Mouse (Mus musculus) lung, postnatal 36 days (tissue): ENCODE measurements at regions not wholly inside any gene's neighbourhood (a gene's known extent, or its start where the extent isn't known, plus 50 kb on each side); places are given as distances from the start of the nearest gene placed in this dataset.
"Not testable (repeated sequence)": the region's sequence is repeated elsewhere in the genome, so short reads cannot be mapped to it uniquely, and the experiment has no call there.

Experiments used
- DNase-seq: peaks from one replicate; pipeline ENCODE4 v3.0.0; 2022; ENCODE audit warnings: mixed read lengths

DNA sequence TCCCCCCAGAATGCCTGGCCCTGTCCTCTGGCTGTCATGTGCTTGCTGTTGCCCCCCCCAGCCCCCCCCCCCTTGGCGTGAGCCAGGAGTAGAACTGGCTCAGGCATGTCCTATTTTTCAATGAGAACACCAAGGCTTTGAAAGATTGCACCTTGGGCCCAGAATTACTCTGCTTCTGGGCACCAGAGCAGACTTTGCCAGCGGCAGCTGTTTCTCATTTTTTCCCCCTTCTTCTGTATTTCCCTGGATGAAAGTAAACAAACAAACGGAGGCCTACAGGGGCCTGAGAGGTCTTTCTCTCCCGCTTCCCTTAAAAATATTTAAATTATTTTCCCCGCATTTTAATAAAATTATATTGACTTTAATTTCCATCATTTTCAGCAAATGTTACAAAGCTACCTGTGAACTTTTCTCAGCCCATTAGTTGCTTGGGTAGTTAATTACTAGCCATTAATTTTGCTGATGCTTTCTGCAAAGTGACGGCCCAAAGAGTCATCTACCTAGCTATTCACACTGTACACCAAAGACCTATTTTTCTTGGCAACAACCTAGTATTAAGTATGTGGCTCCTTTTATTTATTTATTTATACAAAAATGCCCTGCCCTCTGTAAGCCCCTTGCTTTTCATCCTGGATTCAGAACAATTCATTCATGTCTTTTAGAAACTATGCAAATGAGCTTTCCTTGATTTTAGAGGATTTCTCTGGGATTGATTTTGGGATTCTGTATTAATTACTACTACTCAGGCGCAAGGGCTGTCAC, 496.2 kb upstream of the Fam160b2 start:
- DNase-seq, result peak; percentile 6

DNA sequence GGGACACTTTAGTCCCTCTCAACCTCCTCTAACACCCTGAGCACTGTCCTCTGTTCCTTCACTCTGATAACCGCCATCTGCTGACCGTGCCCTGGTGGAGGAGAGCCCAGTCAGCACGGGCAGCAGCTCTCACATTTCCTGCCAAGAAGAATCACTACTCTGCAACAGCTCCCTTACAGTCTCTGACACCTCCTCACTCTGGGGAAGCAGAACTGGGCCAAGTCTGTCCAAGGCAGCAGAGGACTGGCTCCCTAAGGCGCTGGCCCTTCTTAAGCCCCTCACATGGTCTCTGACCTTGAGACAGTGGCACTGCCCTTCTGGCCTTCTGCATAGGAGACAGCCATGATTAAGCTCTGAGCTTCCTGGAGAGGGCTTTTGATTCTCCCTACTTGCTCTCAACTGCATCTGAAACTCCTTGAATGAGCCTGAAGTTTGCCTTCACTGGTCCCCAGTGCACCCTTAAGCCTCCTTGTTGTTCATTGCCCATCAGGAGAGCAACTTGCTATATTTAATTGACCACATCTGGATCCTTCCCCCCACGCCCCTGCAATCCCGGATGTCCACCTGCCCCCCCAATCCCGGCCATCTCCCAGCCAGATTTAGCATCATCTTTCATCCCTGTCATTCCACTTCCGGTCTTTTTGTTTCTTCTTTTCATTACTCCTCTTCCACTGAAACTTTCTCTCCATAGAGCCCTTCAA, 493.1 kb upstream of the Fam160b2 start:
- DNase-seq, result peak; percentile 47

DNA sequence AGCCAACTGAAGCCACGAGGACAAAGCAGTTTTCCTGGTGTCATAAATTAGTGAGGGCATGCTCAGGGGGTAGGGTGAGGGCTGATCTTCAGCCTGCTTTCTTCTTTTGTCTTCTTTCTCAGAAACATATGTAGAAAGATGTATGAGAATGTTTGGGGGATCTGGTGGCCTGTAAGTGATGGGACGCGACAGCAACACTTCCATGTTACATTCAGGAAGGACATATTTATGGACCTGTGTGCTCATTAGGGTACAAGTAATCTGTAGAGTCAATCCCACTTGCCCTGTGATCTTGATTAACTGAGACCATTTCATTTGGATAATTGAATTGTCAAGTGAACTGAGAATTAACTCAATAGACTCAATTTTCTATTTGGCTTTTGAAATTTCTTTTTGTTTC, 486.1 kb upstream of the Fam160b2 start:
- no peak for DNase-seq

DNA sequence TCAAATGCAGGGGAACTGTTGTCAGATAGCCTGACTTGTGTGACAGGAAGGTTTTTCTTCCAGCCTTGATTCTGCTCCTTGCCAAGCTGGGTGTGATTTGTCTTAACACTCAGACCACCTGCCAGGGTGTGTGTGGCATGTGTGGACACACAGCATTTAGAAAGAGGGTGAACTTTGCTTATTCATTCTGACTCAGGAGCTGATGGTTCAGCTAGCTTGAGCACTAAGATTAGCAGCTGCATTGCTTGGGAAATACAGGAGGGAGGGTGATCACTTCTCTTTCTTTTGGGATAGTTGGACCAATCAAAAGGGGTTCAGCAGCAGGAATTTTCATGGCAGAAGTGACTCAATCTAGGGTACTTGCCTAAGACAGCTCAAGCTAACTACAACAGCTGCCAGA, 482.7 kb upstream of the Fam160b2 start:
- DNase-seq, result no peak

DNA sequence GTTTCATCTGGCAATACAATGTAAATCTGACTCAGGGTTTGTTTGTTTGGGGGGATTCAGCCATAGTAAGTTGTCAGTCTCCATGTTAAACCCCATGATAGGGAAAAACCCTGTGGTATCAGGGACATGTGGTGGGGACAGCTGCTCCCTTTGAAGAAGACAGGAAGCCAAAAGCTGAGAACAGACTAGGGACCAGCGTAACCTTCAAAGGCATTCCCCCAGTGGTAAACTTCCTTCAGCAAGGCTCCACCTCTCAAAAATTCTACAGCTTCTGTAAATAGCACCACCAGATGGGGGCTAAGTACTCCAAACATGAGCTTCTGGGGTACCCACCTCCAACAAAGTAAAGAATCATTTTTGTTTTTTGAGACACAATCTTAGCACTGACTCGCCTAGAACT, 476.0 kb upstream of the Fam160b2 start:
- no peak for DNase-seq

DNA sequence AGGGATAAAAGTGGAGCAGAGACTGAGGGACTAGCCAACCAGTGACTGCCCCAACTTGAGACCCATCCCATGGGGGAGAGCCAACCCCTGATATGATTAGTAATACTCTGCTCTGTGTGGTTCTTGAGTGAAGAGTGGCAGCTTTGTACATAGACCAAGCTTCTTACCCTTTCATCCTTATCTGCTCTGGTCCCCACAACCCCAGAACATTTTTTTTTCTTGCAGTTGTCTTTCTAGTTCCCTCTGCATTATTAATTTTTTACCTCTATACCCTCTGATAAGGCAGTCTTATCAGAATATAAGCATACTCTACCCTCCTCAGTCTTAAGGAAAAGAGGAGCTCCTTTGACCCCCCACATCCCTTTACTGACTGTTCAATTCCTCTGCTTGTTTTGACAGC, 474.4 kb upstream of the Fam160b2 start:
- DNase-seq, result no peak

DNA sequence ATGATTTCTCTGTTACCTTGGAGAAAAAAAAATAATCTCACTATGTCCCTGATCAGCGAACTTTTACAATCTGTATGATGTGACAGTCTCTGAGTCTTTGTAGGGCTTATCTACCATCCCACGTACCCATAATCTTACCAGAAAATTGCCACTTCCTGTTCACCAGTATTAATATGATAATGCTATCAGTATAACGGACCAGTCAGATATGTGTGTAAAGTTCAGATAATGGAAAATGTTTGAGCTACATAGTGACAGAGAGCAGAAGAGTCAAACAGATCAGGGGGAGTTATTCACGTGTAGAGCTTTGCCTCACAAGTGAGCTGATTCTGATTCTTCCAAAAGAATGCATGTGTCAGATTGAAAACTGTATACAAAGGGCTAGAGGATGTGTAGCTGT, 466.0 kb upstream of the Fam160b2 start:
- no peak for DNase-seq

DNA sequence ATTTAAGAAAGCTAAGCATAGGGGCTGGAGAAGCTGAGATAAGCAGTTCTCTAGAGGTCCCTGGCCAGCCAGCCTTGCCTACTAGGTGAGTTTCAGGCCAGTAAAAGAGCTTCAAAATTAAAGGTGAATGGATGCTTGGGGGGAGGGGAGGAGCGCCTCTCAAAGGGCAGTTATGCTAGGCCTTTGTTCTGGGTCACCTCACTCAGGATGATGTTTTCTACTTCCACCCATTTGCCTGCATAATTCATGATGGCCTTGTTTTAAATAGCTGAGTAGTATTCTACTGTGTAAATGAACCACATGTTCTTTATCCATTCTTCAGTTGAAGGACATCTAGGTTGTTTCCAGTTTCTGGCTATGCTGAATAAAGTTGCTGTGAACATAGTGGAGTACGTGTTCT, 457.0 kb upstream of the Fam160b2 start:
- no peak for DNase-seq

DNA sequence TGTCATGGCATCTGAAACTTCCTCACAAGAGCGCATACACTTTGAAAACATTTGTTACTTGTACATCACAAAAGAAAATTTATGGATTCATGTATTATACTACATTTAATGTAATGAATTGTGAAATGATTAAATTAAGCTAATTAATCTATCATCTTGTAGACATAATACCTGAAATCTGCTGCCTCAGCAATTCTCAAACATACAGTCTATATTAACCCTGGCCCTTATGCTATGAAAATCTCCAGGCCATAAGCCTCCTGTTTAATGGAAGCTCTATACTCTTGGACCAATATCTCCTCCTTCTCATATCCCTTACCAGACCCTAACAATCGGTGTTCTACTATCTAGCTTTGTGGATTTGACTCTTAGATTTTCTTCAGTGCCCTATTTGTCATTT, 455.8 kb upstream of the Fam160b2 start:
- no peak for DNase-seq

DNA sequence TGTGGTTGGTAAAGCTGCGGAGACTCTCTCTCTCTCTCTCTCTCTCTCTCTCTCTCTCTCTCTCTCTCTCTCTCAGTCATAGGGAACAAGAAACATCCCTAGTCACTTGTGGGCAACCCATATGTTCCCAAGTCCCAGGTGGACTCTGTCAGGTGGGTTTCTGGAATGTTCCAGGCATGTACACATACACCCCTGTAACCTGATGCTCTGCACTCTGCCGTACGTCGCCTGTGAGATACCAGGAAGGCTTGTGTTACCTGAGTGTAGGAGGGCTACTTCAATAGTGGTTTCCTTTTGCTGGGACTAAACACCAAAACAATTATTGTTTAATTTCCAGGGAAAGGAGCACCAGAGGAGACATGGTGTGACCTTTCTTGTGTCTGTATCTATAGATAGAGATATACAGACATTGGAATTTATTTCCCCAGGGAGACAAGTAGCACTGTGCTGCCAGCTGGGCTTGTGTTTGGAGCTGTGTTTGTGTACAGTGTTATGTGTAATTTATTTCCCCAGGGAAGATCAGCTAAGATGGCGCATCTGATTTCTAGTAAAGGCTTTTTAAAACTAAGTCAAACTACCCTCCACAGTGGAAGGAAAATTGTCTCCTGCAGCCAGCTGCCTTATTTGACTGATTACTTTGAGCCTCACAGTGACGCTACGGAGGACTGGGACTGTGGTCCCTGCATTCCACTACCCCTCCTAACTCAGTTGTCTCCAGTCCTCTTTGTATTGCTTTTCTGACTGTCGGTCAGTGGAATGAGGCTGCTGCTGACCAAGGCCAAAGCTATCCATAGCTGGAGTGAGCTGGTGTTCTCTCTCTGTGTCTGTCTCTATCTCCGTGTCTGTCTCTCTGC, 454.4 kb upstream of the Fam160b2 start:
- DNase-seq, result no peak

DNA sequence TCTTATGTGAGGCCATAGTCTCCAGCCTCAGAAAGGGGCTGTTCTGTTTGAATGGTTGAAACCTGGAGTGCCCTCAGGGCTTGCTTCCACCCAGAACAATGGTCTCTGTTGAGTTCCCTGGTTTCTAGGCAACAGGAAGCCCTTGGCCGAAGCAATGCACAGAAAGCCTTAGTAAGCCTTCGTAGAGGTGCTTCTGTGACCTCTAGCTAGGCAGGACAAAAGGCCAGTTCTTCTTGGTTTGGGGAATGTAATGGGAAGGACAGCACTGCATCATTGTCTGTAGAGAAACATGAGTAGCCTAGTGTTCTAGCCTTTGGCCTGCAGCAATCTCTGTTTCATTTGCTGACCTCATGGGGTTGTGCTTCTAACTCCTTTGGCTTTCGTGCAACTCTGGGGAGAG, 447.5 kb upstream of the Fam160b2 start:
- DNase-seq, result no peak

DNA sequence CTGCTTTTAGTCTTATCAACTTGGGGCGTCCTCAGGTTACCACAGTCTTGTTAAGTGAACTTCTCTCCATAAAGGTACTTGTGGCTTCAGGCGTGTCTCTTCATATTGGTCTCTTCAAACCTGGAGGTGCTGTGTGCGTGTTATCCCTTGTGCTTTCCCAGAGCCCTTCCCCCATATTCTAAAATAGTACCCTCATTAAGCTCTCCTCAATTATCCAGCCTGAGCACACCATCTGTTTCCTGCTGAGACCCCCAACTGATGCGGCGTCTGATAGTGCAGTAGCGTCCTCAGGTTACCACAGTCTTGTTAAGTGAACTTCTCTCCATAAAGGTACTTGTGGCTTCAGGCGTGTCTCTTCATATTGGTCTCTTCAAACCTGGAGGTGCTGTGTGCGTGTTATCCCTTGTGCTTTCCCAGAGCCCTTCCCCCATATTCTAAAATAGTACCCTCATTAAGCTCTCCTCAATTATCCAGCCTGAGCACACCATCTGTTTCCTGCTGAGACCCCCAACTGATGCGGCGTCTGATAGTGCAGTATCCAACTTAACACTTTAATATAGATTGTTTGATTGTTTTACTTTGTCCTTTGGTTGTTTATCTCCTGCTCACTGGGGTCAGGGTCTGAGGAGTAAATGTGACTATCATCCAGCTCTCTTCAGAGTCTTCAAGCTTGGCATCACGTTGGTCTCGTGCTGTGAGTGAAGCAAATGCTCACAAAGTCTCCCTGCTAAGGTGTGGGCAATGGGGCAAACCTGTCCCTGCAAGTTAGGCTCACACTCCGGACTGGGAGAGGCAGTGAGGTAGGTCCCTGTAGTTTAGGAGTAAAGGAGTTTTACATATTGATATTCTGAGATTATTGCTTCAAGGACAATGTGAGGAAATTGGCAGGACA, 444.5 kb upstream of the Fam160b2 start:
- not testable (repeated sequence) for DNase-seq

DNA sequence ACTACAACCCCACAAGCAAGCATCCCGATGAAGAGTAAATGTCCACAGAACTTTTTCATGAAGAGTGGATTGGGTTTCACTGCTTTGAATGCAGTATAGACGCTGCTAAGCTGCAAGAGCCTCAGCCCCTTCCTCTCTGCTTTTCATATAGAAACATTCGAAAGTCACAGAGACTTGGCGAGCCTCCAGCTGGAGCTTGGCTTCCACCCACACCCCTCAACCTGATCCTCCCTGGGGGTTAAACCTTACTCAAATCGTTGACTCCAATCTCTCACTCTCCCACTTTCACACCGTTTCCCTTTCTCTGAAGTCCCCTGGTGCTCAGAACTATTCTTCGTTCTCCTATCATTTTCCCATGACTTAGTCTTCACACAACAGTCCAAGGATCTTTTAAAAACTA, 437.0 kb upstream of the Fam160b2 start:
- no peak for DNase-seq

DNA sequence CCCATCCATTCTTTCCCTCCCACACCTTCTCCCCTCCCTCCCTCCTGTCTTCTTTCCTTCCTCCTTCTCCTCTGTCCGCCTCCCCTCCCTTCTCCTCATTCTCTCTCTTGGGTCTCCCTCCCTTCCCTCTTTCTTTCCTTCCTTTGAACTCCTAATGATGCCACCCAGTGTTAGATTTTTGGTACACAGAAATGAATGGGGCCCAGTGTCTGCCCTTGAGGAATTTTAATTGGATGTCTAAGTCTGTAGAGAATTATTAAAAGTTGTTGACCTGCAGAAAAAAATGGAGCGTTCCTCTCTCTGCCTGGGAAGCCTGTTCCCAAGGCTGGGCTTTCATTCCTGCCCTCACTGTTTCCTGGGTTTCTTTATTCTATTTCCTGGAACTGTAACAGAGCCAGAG, 434.0 kb upstream of the Fam160b2 start:
- no peak for DNase-seq

DNA sequence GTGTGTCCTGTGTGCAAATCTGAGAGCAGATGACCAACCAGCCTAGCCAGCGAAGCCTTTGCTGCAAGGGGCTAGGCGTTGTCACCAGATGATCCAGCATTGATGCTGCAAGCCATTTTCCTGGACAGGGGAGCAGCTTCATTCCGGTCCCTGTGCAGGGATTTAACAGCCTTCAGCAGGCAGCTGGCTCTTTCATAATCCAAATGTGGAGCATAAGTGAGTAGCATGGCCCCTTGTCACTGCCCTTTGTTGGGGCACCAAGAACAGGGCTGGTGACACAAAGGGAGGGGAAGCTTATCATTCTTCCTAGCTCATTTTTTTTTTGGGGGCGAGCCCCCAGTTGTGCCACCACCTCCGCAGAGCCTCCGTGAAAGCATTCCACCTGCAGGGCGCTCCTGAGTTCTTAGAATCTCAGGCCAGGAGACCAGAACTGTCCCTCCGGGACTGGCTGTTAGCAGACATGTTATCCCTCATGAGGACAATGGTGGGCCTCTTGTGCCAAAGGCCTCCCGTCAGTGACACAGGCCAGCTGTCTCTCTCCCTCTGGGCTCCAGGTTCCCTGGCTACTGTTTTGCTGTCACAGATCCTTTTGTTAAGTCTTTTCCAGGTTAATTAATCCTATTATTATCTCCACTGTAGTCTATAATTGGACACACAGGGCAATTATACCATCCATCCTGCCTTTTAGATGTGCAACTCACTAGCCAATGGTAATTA, 430.7 kb upstream of the Fam160b2 start:
- peak; percentile 32 for DNase-seq
